Mouse (Mus musculus): ENCODE measurements around the gene Nlgn1. TPM values are rescaled to one million over a fixed set of nuclear protein-coding genes. Genes with fewer than 3 reads are reported as not detected.

Gene Nlgn1
- polyA plus RNA-seq, 1 experiment from 2014 or later: 2.8 TPM

DNA sequence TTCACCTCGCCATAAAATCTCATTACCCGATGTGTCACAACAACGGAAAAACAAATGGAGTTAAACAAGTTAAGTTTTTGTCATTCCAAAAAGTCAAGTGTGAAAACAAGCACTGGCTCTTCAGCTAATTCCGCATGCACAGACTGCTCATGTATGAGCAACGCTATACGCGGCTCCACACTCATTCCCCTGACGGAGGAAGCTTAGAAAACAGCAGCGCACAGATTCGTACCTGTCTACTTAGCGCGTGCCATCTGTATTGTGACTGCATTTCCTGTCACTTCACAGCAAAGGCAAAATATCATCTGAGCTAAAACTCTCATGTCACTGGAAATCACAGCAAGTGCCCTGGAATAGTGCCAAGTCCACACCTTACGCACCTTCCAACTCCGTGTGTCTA lies 674.3 kb downstream of the Nlgn1 start:
- WGBS: 94% methylated on average over 14 of the region's 14 CpGs
- H3K4me1 ChIP-seq (ENCODE audit: control insufficient read depth, insufficient read depth, low read length): no peaks in the 10 kb centered on the region
- H3K36me3 ChIP-seq (ENCODE audit: control insufficient read depth, insufficient read depth, low read length): no peaks in the 10 kb centered on the region
- no peaks in the 10 kb centered on the region for H3K9me3 ChIP-seq (ENCODE audit: control insufficient read depth, low read depth, low read length)
- H3K27ac ChIP-seq (ENCODE audit: low read length): no peak overlapping the region
- H3K4me3 ChIP-seq (ENCODE audit: low read depth, low read length): no peak overlapping the region
- H3K27me3 ChIP-seq (ENCODE audit: control insufficient read depth, insufficient read depth, low read length): no peaks in the 10 kb centered on the region
- H3K4me2 ChIP-seq (replicated peaks; ENCODE audit: low read depth, low read length): no peak overlapping the region
- no peak for ATAC-seq (ENCODE audit: insufficient number of reproducible peaks, insufficient read depth, low FRiP score, low read depth)
- no peak overlapping the region for H3K9ac ChIP-seq (replicated peaks; ENCODE audit: low read depth, low read length)

- Histone ChIP-seq H3K9me3 (ENCODE audit: control insufficient read depth, low read depth, low read length) (no peaks in the 10 kb centered on the region), H3K9ac (replicated peaks; ENCODE audit: low read depth, low read length) (no peak overlapping the region), H3K4me1 (ENCODE audit: control insufficient read depth, insufficient read depth, low read length) (no peaks in the 10 kb centered on the region), H3K27ac (ENCODE audit: low read length) (no peak overlapping the region), H3K36me3 (ENCODE audit: control insufficient read depth, insufficient read depth, low read length) (no peaks in the 10 kb centered on the region), H3K4me3 (ENCODE audit: low read depth, low read length) (no peak overlapping the region), H3K27me3 (ENCODE audit: control insufficient read depth, insufficient read depth, low read length) (no peaks in the 10 kb centered on the region), H3K4me2 (replicated peaks; ENCODE audit: low read depth, low read length) (no peak overlapping the region)
- 91% methylated on average over 11 of the region's 11 CpGs for WGBS
- ATAC-seq (ENCODE audit: insufficient number of reproducible peaks, insufficient read depth, low FRiP score, low read depth): no peak
Measured at GRCm38 (mm10) chr3:25657074-25657473, 675.2 kb downstream of the Nlgn1 start.

DNA sequence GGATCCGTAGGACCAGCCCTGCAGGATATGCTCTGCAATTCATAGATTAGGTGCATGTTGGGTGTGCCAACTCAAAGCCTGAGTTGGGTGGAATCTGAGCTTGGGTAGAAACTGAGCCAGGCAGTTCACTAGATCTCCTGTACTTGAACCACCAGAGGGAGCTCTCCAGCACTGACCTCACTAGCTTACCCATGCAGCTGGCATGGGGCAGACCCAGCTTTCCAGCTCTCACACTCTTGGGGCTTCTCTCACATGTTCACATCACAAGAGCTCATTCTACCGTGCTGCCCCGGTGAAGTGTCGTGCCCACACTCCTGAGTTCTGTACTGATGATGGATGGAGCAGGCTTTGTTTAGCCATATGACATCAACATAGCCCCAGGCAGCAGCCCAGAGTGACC lies 679.2 kb downstream of the Nlgn1 start:
- H3K4me2 ChIP-seq (replicated peaks; ENCODE audit: low read depth, low read length): no peak overlapping the region
- no peak for ATAC-seq (ENCODE audit: insufficient number of reproducible peaks, insufficient read depth, low FRiP score, low read depth)
- H3K27me3 ChIP-seq (ENCODE audit: control insufficient read depth, insufficient read depth, low read length): no peaks in the 10 kb centered on the region
- H3K27ac ChIP-seq (ENCODE audit: low read length): no peak overlapping the region
- no peak overlapping the region for H3K4me3 ChIP-seq (ENCODE audit: low read depth, low read length)
- no peaks in the 10 kb centered on the region for H3K36me3 ChIP-seq (ENCODE audit: control insufficient read depth, insufficient read depth, low read length)
- no peaks in the 10 kb centered on the region for H3K9me3 ChIP-seq (ENCODE audit: control insufficient read depth, low read depth, low read length)
- no peaks in the 10 kb centered on the region for H3K4me1 ChIP-seq (ENCODE audit: control insufficient read depth, insufficient read depth, low read length)
- 76% methylated on average over 4 of the region's 4 CpGs for WGBS
- no peak overlapping the region for H3K9ac ChIP-seq (replicated peaks; ENCODE audit: low read depth, low read length)

GRCm38 (mm10) chr3:25645895-25646691 lies 686.2 kb downstream of the Nlgn1 start:
- H3K36me3 ChIP-seq (ENCODE audit: control insufficient read depth, insufficient read depth, low read length): no peaks in the 10 kb centered on the region
- no peak overlapping the region for H3K27ac ChIP-seq (ENCODE audit: low read length)
- no peak overlapping the region for H3K4me2 ChIP-seq (replicated peaks; ENCODE audit: low read depth, low read length)
- no peaks in the 10 kb centered on the region for H3K4me1 ChIP-seq (ENCODE audit: control insufficient read depth, insufficient read depth, low read length)
- no peak for ATAC-seq (ENCODE audit: insufficient number of reproducible peaks, insufficient read depth, low FRiP score, low read depth)
- H3K27me3 ChIP-seq (ENCODE audit: control insufficient read depth, insufficient read depth, low read length): no peaks in the 10 kb centered on the region
- WGBS: 85% methylated on average over 4 of the region's 4 CpGs
- no peak overlapping the region for H3K4me3 ChIP-seq (ENCODE audit: low read depth, low read length)
- no peaks in the 10 kb centered on the region for H3K9me3 ChIP-seq (ENCODE audit: control insufficient read depth, low read depth, low read length)
- H3K9ac ChIP-seq (replicated peaks; ENCODE audit: low read depth, low read length): no peak overlapping the region

- Histone ChIP-seq H3K4me1 (ENCODE audit: control insufficient read depth, insufficient read depth, low read length) (no peaks in the 10 kb centered on the region), H3K9me3 (ENCODE audit: control insufficient read depth, low read depth, low read length) (no peaks in the 10 kb centered on the region), H3K9ac (replicated peaks; ENCODE audit: low read depth, low read length) (no peak overlapping the region), H3K36me3 (ENCODE audit: control insufficient read depth, insufficient read depth, low read length) (no peaks in the 10 kb centered on the region), H3K27me3 (ENCODE audit: control insufficient read depth, insufficient read depth, low read length) (no peaks in the 10 kb centered on the region), H3K4me3 (ENCODE audit: low read depth, low read length) (no peak overlapping the region), H3K27ac (ENCODE audit: low read length) (no peak overlapping the region), H3K4me2 (replicated peaks; ENCODE audit: low read depth, low read length) (no peak overlapping the region)
- WGBS: 89% methylated on average over 2 of the region's 2 CpGs
- no peak for ATAC-seq (ENCODE audit: insufficient number of reproducible peaks, insufficient read depth, low FRiP score, low read depth)
Measured at GRCm38 (mm10) chr3:25629198-25629597, 703.1 kb downstream of the Nlgn1 start.

GRCm38 (mm10) chr3:25606597-25606996 lies 725.7 kb downstream of the Nlgn1 start:
- WGBS: 46% methylated on average over 1 of the region's 1 CpGs
- no peak for ATAC-seq (ENCODE audit: insufficient number of reproducible peaks, insufficient read depth, low FRiP score, low read depth)
- Histone ChIP-seq H3K4me3 (ENCODE audit: low read depth, low read length) (no peak overlapping the region), H3K4me2 (replicated peaks; ENCODE audit: low read depth, low read length) (no peak overlapping the region), H3K27me3 (ENCODE audit: control insufficient read depth, insufficient read depth, low read length) (no peaks in the 10 kb centered on the region), H3K4me1 (ENCODE audit: control insufficient read depth, insufficient read depth, low read length) (no peaks in the 10 kb centered on the region), H3K9ac (replicated peaks; ENCODE audit: low read depth, low read length) (no peak overlapping the region), H3K36me3 (ENCODE audit: control insufficient read depth, insufficient read depth, low read length) (no peaks in the 10 kb centered on the region), H3K27ac (ENCODE audit: low read length) (no peak overlapping the region), H3K9me3 (ENCODE audit: control insufficient read depth, low read depth, low read length) (no peaks in the 10 kb centered on the region)

DNA sequence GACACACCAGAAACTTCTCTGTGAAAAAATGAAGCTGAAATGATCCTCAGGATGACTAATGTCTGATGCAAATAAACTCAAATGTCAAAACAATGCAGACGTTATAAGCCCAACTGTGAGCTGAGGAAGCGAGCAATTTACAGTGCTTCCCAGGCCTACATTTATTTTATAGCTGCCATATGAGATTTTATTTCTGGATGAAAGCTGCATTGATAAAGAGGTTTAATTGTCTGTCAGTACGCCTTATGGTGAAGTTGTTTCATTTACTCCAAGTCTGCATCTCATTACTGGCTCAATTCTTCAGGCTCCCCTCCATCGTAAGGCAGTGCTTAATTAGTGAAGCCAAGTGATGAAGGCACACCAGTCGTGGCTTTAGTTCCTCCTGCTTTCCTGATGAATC lies 734.7 kb downstream of the Nlgn1 start:
- Histone ChIP-seq H3K9me3 (ENCODE audit: control insufficient read depth, low read depth, low read length) (no peaks in the 10 kb centered on the region), H3K4me2 (replicated peaks; ENCODE audit: low read depth, low read length) (no peak overlapping the region), H3K36me3 (ENCODE audit: control insufficient read depth, insufficient read depth, low read length) (no peaks in the 10 kb centered on the region), H3K27me3 (ENCODE audit: control insufficient read depth, insufficient read depth, low read length) (no peaks in the 10 kb centered on the region), H3K9ac (replicated peaks; ENCODE audit: low read depth, low read length) (no peak overlapping the region), H3K27ac (ENCODE audit: low read length) (no peak overlapping the region), H3K4me1 (ENCODE audit: control insufficient read depth, insufficient read depth, low read length) (no peaks in the 10 kb centered on the region), H3K4me3 (ENCODE audit: low read depth, low read length) (no peak overlapping the region)
- no peak for ATAC-seq (ENCODE audit: insufficient number of reproducible peaks, insufficient read depth, low FRiP score, low read depth)
- 62% methylated on average over 5 of the region's 5 CpGs for WGBS

- Histone ChIP-seq H3K27ac (ENCODE audit: low read length) (no peak overlapping the region), H3K9ac (replicated peaks; ENCODE audit: low read depth, low read length) (no peak overlapping the region), H3K4me3 (ENCODE audit: low read depth, low read length) (no peak overlapping the region), H3K27me3 (ENCODE audit: control insufficient read depth, insufficient read depth, low read length) (no peaks in the 10 kb centered on the region), H3K4me1 (ENCODE audit: control insufficient read depth, insufficient read depth, low read length) (no peaks in the 10 kb centered on the region), H3K4me2 (replicated peaks; ENCODE audit: low read depth, low read length) (no peak overlapping the region), H3K36me3 (ENCODE audit: control insufficient read depth, insufficient read depth, low read length) (no peaks in the 10 kb centered on the region), H3K9me3 (ENCODE audit: control insufficient read depth, low read depth, low read length) (no peaks in the 10 kb centered on the region)
- ATAC-seq (ENCODE audit: insufficient number of reproducible peaks, insufficient read depth, low FRiP score, low read depth): no peak
- 62% methylated on average over 5 of the region's 5 CpGs for WGBS
Measured at GRCm38 (mm10) chr3:25575526-25575925, 756.7 kb downstream of the Nlgn1 start.

DNA sequence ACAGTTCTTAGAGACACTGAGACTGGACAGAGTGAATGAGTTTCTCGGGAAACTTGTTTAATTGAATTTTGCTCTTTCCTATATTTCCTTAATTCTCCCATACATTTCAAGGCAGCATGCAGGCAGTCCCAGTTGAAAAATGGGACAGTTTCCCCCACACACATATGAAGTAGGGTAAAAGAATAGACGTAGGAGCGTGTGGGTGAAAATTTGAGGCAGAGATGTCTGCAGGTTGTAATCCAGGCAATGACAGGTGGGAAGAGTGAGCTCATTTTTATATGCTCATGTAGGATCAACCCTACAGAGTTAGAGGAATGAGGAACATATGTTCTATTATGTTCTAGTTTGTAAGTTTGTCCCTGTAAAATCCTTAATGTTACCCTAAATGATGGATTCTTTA lies 757.4 kb downstream of the Nlgn1 start:
- Histone ChIP-seq H3K9me3 (ENCODE audit: control insufficient read depth, low read depth, low read length) (no peaks in the 10 kb centered on the region), H3K27me3 (ENCODE audit: control insufficient read depth, insufficient read depth, low read length) (no peaks in the 10 kb centered on the region), H3K4me2 (replicated peaks; ENCODE audit: low read depth, low read length) (no peak overlapping the region), H3K9ac (replicated peaks; ENCODE audit: low read depth, low read length) (no peak overlapping the region), H3K4me1 (ENCODE audit: control insufficient read depth, insufficient read depth, low read length) (no peaks in the 10 kb centered on the region), H3K4me3 (ENCODE audit: low read depth, low read length) (no peak overlapping the region), H3K27ac (ENCODE audit: low read length) (no peak overlapping the region), H3K36me3 (ENCODE audit: control insufficient read depth, insufficient read depth, low read length) (no peaks in the 10 kb centered on the region)
- ATAC-seq (ENCODE audit: insufficient number of reproducible peaks, insufficient read depth, low FRiP score, low read depth): no peak
- WGBS: 78% methylated on average over 3 of the region's 3 CpGs

Data from stomach, embryonic 14.5 days (tissue).